Mouse (Mus musculus) intestine, embryonic 16.5 days (tissue): ENCODE data around the gene Olfr155. TPM values are rescaled to one million over a fixed set of nuclear protein-coding genes. Genes with fewer than 3 reads are reported as not detected.

Experiments used
- ATAC-seq: fragments of 200-750 bp; cut with Nextera tagmentation; 2 replicates; pipeline ENCODE4 v1.8.0; 2017; ENCODE audit warnings: moderate TSS enrichment, moderate library complexity
- H3K27ac ChIP-seq: fragments of 300-500 bp; sonication (generic); 2 replicates; pipeline ENCODE4 v1.5.1; 2014; ENCODE audit warnings: mild to moderate bottlenecking, low read length
- H3K27me3 ChIP-seq: fragments of 300-500 bp; sonication (generic); replicated peaks from 2 replicates; pipeline ENCODE4 v1.6.1; 2014; ENCODE audit warnings: low read length, control low read depth, mixed read lengths; ENCODE audit not compliant: control insufficient read depth, insufficient read depth
- H3K36me3 ChIP-seq: fragments of 300-500 bp; sonication (generic); 2 replicates; pipeline ENCODE4 v1.6.1; 2014; ENCODE audit warnings: low read length, control low read depth; ENCODE audit not compliant: control insufficient read depth, insufficient read depth
- H3K4me1 ChIP-seq: fragments of 300-500 bp; sonication (generic); 2 replicates; pipeline ENCODE4 v1.6.1; 2014; ENCODE audit warnings: low read length, control low read depth, mixed read lengths; ENCODE audit not compliant: control insufficient read depth, insufficient read depth
- H3K4me2 ChIP-seq: fragments of 300-500 bp; sonication (generic); 2 replicates; pipeline ENCODE4 v1.6.1; 2014; ENCODE audit warnings: low read depth, low read length, control low read depth
- H3K4me3 ChIP-seq: fragments of 300-500 bp; sonication (generic); 2 replicates; pipeline ENCODE4 v1.5.1; 2014; ENCODE audit warnings: mild to moderate bottlenecking, low read length
- H3K9ac ChIP-seq: fragments of 300-500 bp; sonication (generic); 2 replicates; pipeline ENCODE4 v1.6.1; 2014; ENCODE audit warnings: low read depth, low read length
- H3K9me3 ChIP-seq: fragments of 300-500 bp; sonication (generic); 2 replicates; pipeline ENCODE4 v1.6.1; 2016; ENCODE audit warnings: low read length, control low read depth; ENCODE audit not compliant: control insufficient read depth
- WGBS: fragments of 180-500 bp; shearing (Covaris S2); extraction: QIAGEN DNeasy Blood & Tissue Kit; methylation state at CpG from one replicate; pipeline ENCODE4 v1.1.7; 2014; 5-methylcytosine and 5-hydroxymethylcytosine counted together
- polyA plus RNA-seq: library from polyadenylated mRNA; unstranded; fragments of >200 nt; fragmentation: Nextera tagmentation; extraction: Ambion mirVana; gene quantifications from 2 replicates; pipeline ENCODE4 v1.2.1, GENCODE M21; 2015

Olfr155 gene
- polyA plus RNA-seq, 1 experiment from 2014 or later = not detected

DNA sequence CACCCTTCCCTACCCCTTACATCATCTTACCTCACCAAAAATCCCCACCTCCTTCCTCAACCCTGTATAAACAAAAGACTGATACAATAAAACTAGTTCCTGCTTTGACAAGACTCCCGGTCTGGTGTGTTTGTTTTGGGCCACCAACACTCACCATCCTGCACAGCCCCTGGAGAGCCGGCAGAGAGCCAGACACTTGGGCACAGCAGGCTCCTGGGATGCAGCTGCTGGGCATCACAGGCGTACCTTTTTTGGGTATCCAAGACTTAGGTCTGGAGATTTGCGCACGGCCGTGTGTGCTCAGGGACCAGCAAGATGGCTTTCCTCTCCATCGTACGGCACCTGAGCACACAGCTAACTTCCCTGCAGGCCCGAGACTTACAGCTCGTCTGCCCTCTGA is 8.5 kb downstream of the Olfr155 start:
- H3K4me1 ChIP-seq = no peaks in the 10 kb centered on the region
- 71% methylated on average over 10 of the region's 10 CpGs for WGBS
- no peak overlapping the region for H3K27ac ChIP-seq
- H3K9ac ChIP-seq = no peak overlapping the region
- H3K27me3 ChIP-seq = no peaks in the 10 kb centered on the region
- no peaks in the 10 kb centered on the region for H3K9me3 ChIP-seq
- H3K4me2 ChIP-seq = no peak overlapping the region
- no peaks in the 10 kb centered on the region for H3K36me3 ChIP-seq
- ATAC-seq = no peak
- no peak overlapping the region for H3K4me3 ChIP-seq

DNA sequence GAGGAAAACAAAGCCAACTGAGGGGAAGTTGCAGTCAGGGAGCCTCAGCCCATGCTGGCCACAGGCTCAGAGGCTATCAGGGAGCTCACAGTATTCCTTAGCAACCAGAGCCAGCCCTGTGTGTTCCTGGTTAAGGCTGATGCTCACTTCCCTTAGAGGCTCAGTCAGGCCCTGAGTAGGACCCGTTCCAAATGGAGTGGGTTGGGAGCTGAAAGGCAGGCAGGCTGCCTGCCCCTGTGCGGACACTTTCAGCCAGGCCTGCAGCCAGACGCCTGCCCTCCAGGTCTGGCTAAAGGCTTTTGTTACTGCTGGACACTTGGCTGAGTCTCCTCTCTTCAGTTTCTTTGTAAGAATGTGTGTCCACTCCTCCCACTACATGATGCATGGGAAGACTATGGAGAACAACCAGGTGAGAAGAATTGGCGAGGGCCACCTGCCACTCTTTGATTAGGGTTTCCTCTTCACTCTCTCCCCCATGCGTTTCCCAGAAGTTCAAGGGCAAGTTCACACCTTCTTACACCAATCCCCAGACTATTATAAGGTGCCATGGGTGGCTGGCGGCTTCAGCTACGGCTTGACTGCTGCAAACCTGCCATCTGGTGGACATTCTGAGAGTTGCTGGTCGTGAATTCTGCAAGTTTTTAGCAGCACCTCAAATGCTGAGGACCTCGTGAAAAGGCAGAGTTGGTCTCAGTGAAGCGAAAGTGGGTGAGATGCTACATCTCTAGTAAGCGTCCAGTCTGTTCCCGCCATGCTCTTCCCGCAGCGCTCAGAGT is 9.6 kb downstream of the Olfr155 start:
- Histone ChIP-seq H3K27ac (no peak overlapping the region), H3K27me3 (no peaks in the 10 kb centered on the region), H3K9ac (no peak overlapping the region), H3K4me2 (no peak overlapping the region), H3K4me3 (no peak overlapping the region), H3K9me3 (no peaks in the 10 kb centered on the region), H3K4me1 (no peaks in the 10 kb centered on the region), H3K36me3 (no peaks in the 10 kb centered on the region)
- 17% methylated on average over 14 of the region's 14 CpGs for WGBS
- 0 out of 2 replicates have a peak, but pooled peaks have one; percentile 18 for ATAC-seq

DNA sequence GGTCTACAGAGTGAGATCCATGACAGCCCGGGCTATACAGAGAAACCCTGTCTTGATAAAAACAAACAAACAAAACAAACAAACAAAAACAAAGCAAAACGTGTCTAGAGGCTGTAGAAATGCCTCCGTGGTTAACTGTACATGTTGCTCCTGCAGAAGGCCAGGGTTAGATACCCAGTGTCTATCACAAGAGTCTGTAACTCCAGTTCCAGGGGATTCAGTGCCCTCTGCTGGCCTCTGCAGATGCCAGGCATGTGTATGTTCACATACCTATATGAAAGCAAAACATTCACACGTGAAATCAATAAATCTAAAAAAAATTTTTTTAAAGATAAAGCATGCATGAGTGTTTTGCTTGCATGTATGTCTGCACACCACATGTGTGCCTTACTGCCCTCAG is 11.9 kb downstream of the Olfr155 start:
- H3K27ac ChIP-seq = no peak overlapping the region
- whole genome bisulfite sequencing = 70% methylated on average over 4 of the region's 4 CpGs
- no peak for ATAC-seq

DNA sequence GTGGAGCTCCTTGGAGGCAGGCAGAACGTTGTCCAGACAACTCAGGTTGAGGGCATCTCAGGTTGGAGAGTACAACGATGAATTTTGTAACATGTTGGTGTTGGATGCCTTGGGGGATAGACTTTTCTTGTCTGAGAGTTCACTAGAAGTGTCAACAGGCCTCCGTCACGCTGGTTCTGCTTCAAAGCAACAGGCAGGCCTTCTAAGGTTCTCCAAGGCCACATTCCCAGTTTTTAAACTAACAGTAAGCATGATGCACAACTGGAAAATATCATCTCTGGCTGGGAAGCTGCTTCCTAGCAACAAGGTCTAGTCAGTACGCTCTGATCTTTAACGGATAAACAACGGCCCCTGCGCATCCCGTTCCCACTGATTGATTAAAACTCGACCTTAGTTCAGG is 18.5 kb downstream of the Olfr155 start:
- Histone ChIP-seq H3K4me2 (no peak overlapping the region), H3K9me3 (no peaks in the 10 kb centered on the region), H3K36me3 (no peaks in the 10 kb centered on the region), H3K27ac (no peak overlapping the region), H3K9ac (no peak overlapping the region), H3K4me1 (peaks cover 3% of the 10 kb centered on the region), H3K4me3 (no peak overlapping the region), H3K27me3 (no peaks in the 10 kb centered on the region)
- ATAC-seq = no peak
- 73% methylated on average over 10 of the region's 10 CpGs for WGBS

More for the DNA sequence above, 11.9 kb downstream of the Olfr155 start:
- no peaks in the 10 kb centered on the region for H3K36me3 ChIP-seq
- H3K27me3 ChIP-seq = no peaks in the 10 kb centered on the region
- H3K4me1 ChIP-seq = no peaks in the 10 kb centered on the region
- no peak overlapping the region for H3K4me3 ChIP-seq
- H3K9ac ChIP-seq = no peak overlapping the region
- H3K4me2 ChIP-seq = no peak overlapping the region
- no peaks in the 10 kb centered on the region for H3K9me3 ChIP-seq

DNA sequence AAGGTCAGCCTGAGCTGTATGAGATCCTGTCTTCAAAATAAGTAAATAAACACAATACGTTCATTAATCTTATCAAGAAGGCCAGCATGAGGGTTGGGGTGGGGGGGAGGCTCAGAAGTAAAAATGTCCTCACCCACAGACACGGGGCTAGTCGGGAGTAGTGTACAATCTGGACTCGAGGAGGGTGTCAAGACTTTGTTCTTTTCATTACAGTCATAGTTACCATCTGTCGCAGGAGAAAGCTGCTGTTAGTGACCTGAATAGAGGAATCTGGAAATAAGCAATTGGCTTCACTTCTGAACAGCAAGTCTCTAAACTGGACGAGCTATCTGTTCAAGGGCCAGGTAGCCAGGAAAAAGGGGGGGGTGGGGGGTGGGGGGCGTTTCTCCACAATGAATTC is 23.1 kb downstream of the Olfr155 start:
- peak overlapping the region; percentile 94 for H3K4me2 ChIP-seq
- no peaks in the 10 kb centered on the region for H3K36me3 ChIP-seq
- peaks cover 8% of the 10 kb centered on the region for H3K4me1 ChIP-seq
- no peak for ATAC-seq
- no peaks in the 10 kb centered on the region for H3K9me3 ChIP-seq
- H3K4me3 ChIP-seq = peak overlapping the region; percentile 94
- 31% methylated on average over 7 of the region's 7 CpGs for WGBS
- H3K27ac ChIP-seq = no peak overlapping the region
- H3K9ac ChIP-seq = no peak overlapping the region
- no peaks in the 10 kb centered on the region for H3K27me3 ChIP-seq

DNA sequence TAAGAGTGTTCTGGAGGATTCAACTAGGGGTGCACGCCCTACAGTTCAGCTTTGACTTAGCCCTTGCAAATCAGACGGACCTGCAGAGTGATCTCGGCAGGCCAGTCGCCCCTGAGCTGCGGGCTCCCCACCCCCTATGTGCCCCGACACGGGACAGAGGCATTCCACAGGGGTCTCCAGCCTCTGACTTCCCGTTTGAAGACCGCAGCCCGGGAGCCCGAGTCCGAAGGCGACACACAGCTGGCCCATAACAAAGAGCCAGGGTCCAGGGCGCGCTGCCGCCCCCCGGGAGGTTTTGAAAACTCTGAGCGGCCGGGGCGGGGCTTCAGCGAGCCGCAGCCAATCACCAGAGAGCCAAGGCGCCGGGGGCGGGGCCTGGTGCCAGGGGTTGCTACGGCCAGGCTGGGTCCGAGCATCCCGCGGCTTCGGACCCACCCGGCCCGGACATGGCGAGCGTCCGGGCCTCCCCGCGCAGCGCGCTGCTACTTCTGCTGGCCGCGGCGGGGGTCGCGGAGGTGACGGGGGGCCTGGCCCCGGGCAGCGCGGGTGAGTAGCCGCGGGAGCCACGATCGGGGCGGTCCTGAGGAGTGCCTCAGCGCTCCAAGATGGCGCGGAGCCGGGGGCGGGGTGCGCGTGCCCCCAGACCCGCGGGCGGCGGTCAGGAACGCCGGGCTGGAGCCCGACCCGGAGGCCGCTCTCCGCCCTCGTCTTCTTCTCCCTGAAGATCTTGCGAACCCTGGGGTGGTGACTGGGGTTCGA is 24.0 kb downstream of the Olfr155 start, which contains the start of gene Reck:
Gene Reck (plus strand): TSS at position 371 of the 759 bp plus-strand sequence.
- no peaks in the 10 kb centered on the region for H3K9me3 ChIP-seq
- no peaks in the 10 kb centered on the region for H3K27me3 ChIP-seq
- peaks cover 8% of the 10 kb centered on the region for H3K4me1 ChIP-seq
- ATAC-seq = peak; percentile 94
- peak within 1 kb of the TSS; percentile 94 for H3K4me3 ChIP-seq
- peak within 1 kb of the TSS; percentile 94 for H3K4me2 ChIP-seq
- H3K27ac ChIP-seq = no peak within 1 kb of the TSS
- WGBS = under 1% methylated on average over 70 of the region's 73 CpGs
- H3K36me3 ChIP-seq = no peaks in the 10 kb centered on the region
- H3K9ac ChIP-seq = peak within 1 kb of the TSS; percentile 80

DNA sequence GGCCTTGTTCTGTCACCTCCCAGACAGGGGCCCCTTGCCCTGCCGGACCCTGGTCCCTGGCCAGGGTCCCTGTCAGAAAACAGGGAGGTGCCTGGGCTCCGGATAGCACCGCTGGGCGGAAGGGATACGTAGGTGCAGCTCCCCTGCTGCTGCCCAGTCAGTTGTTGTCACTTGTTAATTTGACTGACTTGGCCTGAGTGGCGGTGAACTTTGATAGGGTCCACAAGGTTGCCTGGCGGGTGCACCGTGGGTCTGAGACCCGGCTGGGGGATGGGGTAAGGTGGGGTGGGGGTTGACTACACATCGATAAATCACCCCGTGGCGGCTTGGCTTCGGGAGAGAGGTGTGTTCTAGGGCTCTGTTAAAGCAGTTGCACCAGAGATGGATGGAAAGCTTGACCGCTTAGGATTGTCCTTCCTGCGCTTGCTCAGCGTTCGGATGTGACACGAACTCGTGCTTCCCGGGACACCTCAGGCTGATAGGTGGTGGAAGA is 24.6 kb downstream of the Olfr155 start:
- peak; percentile 62 for ATAC-seq
- 2% methylated on average over 20 of the region's 20 CpGs for WGBS
- H3K27ac ChIP-seq = no peak overlapping the region

DNA sequence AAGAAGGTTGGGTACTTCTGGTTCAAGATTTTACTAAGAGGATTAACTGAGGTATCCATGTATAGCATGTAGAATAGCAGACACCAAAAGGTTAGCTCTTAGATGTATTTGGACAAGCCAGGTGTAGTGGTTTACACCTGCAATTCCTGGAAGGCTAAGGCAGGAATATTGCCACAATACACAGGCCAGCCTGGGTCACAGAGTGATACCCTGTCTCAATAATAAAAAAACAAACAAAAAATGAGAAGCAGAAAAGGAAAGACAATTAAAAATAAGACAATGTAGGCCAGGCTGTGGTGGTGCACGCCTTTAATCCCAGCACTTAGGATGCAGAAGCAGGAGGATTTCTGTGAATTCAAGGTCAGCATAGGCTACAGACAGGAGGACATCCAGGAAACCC is 25.9 kb downstream of the Olfr155 start:
- H3K36me3 ChIP-seq = no peaks in the 10 kb centered on the region
- no peak overlapping the region for H3K27ac ChIP-seq

More for the DNA sequence above, 24.6 kb downstream of the Olfr155 start:
- H3K36me3 ChIP-seq = no peaks in the 10 kb centered on the region
- H3K4me3 ChIP-seq = peak overlapping the region; percentile 94
- no peaks in the 10 kb centered on the region for H3K27me3 ChIP-seq
- peaks cover 8% of the 10 kb centered on the region for H3K4me1 ChIP-seq
- peak overlapping the region; percentile 94 for H3K4me2 ChIP-seq
- no peaks in the 10 kb centered on the region for H3K9me3 ChIP-seq
- H3K9ac ChIP-seq = peak overlapping the region; percentile 80

DNA sequence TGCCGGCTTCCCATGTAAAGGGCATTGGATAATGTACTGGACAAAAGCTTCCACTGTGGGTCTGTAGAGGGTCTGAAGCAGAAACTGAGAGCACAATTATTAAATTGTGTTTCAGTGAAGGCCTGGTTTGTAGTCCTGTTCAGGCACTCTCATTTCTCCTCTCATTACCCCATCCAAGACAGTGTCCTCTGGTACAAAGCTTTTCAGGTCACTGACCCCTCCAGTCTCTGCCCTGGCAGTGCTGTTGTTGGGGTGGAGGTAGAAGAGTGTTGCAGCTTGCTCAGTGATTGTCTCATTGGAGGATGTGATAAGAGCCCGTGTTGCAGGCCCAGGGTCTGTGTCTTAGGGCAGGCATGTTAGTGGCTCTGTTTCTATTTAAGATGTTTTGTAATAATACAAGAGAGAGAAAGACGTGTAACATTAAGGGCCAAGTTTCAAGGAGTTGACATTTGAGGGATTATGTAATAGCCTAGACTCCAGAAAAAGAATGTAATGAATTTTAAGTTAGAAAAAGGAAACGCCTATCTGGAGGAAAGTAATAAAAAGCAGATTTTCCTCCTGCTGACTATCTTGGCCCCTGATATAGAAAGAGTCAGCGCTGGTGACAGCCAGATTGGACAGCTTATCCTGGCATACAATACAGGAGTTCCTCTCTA is 26.9 kb downstream of the Olfr155 start:
- Histone ChIP-seq H3K36me3 (no peaks in the 10 kb centered on the region), H3K27me3 (no peaks in the 10 kb centered on the region), H3K4me2 (no peak overlapping the region), H3K9me3 (no peaks in the 10 kb centered on the region), H3K4me1 (peaks cover 8% of the 10 kb centered on the region), H3K4me3 (no peak overlapping the region), H3K27ac (no peak overlapping the region), H3K9ac (no peak overlapping the region)
- WGBS = 37% methylated on average over 5 of the region's 5 CpGs
- ATAC-seq = no peak

More for the DNA sequence above, 25.9 kb downstream of the Olfr155 start:
- no peak for ATAC-seq
- H3K4me1 ChIP-seq = peaks cover 8% of the 10 kb centered on the region
- no peaks in the 10 kb centered on the region for H3K27me3 ChIP-seq
- H3K9me3 ChIP-seq = no peaks in the 10 kb centered on the region
- 93% methylated on average over 1 of the region's 1 CpGs for WGBS
- no peak overlapping the region for H3K4me2 ChIP-seq
- no peak overlapping the region for H3K4me3 ChIP-seq
- no peak overlapping the region for H3K9ac ChIP-seq
